Mouse (Mus musculus): ENCODE data around the gene Zfp384.

Zfp384 gene

GRCm38 (mm10) chr6:125009129-125009180 is at the start of gene Zfp384:
Gene Zfp384 (plus strand): TSS chr6:125009145.
- DNase-seq (ENCODE audit: low spot score in 2 of 2) = no peak

DNA sequence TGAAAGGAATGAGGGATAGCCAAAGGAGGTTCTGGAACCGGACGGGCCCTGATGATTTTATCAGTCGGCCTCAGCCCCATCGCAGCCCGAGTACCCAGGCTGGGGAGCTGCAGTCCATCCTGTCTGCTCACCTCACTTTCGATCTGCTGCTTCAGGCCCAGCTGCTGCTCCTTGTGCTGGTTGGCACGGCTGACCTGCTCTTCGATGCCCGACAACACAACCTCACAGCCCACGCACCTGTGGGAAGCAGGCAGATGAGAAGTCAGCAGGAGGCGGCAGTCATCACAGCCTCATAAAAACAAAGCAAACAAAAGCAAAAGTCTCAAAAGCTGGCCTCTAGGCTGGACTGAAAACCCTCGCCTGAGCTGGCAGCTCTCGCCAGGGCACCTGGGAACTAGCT is 49.0 kb upstream of the Zfp384 start:
- DNase-seq (ENCODE audit: low spot score in 2 of 2) = no peak

- DNase-seq (ENCODE audit: low spot score in 2 of 2) = no peak
Measured at GRCm38 (mm10) chr6:124961021-124961420, 47.9 kb upstream of the Zfp384 start.

- DNase-seq (ENCODE audit: low spot score in 2 of 2) = no peak
Measured at GRCm38 (mm10) chr6:124964638-124965037, 44.3 kb upstream of the Zfp384 start.

- peak; percentile 96 to 98 for DNase-seq (ENCODE audit: low spot score in 2 of 2)
Measured at GRCm38 (mm10) chr6:124965088-124965719, 43.7 kb upstream of the Zfp384 start, which contains the start of gene Cops7a. Gene Cops7a (minus strand): TSS chr6:124965538.

DNA sequence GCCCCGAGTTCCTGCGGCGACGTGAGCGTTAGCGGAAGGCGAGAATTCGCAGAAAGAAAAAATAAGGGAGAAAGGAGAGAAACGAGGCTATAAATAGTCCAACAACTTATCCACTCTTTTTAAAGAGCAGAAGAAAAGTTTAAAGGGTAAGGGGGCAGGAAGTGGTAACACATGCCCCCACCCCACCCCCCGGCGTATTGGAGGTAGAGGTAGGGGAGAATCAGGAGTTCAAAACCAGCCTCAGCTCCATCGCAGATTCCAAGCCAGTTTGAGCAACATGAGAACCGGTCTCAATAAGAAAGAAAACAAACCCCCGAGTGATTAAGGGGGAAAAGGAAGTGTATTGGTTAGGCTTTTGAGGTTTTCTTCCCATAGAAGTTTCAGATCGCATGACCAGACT is 43.2 kb upstream of the Zfp384 start:
- no peak for DNase-seq (ENCODE audit: low spot score in 2 of 2)

- peak in 1 of 2 experiments; percentile 18 for DNase-seq (ENCODE audit: low spot score in 2 of 2)
Measured at GRCm38 (mm10) chr6:124966466-124967118, 42.4 kb upstream of the Zfp384 start.

DNA sequence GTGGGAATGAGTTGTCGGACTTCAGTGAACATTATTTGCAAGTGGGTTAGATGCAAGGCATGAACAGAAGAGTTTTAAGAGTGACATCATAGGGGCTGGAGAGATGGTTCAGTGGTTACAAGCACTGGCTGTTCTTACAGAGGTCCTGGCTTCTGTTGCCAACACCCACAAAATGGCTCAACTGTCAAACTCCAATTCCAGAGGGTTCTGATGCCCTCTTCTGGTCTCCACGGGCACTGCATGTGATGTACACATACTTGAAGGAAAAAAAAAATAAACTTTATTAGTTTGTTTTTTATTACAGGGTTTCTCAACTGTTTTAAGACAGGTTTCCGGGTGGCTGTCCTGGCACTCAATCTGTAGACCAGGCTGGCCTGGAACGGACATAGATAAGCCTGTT is 41.2 kb upstream of the Zfp384 start:
- peak; percentile 43 to 75 for DNase-seq (ENCODE audit: low spot score in 2 of 2)

DNA sequence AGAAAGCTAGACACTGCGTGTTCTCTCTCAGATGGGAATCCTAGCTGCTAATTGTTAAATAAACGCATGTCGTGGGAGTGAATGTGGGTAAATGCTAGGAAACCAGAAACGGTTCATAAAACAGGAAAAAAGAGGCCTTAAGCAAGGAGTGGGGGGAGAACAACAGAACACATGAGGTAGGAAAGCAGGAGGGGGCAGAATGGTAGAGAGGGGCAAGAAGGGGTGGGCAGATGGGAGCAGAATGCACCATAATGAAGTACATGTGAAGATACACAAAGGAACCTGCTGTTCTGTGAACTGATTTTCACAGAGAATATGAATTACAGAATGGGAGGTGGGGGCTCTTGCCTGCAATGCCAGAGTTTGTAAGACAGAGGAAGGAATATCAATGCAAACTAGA is 16.7 kb upstream of the Zfp384 start:
- no peak for DNase-seq (ENCODE audit: low spot score in 2 of 2)

DNA sequence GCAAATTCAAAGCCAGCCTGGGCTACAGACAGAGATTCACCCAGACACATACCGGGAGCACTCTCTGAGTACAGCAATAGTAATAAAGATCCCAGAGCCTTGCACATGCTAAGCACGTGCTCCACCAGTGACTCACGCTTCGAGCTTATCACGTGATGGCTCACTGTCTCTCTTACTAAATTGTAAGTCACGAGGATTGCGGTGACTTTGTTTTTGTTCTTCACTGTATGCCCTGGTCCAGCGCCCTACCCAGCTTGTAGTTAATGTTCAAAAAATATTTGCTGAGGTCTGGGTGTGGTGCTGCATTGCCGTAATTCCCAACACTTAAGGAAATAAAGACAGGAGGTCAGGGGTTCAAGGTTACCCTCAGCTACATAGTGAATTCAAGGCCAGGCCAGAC is 15.6 kb upstream of the Zfp384 start:
- DNase-seq (ENCODE audit: low spot score in 2 of 2) = no peak

DNA sequence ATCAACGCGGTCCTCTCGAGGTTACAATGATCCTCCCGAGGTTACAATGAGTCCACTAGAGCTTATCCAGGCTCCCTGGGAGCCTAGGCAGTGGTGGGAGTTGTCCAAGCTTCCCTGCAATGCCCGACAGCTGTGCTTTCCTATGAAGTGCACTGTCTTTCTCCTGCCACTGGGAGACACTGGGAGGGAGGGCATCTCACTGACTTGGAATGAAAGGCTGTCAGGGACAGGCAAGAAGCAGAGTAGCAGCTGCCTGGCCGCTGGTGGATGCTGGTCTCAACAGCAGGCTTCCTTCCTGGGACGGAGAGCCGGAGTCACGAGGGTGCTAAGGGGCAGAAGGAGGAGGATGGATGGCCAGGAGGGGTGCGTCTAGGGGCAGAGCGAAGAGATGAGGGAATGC is 15.1 kb upstream of the Zfp384 start:
- no peak for DNase-seq (ENCODE audit: low spot score in 2 of 2)

- no peak for DNase-seq (ENCODE audit: low spot score in 2 of 2)
Measured at GRCm38 (mm10) chr6:124995246-124995645, 13.7 kb upstream of the Zfp384 start.

DNA sequence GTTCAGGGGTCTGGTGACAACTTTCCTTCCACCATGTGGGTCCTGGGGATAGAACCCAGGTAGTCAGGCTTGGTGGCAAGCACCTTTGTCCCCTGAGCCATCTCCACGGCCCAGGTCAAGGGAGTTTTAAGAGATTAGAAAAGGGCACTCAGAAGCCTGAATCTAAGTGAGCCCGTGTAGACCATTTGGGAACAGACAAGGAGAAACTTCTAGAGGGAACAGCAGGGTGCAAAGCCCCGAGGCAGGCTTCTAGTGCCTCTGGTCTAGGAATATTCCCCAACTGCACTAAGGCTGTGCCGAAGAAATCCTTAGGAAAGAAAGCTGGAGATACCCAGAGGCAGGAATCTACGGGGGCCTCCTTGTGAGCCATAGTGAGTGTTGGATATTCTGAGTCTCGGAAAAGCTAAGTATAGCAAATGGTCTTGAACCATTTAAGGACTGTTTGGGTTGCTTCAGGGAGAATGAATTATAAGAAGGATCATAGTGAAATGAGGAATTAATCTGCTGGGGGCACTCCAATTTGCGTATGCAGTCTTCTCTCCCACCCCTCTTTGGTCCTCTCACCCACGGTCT is 13.0 kb upstream of the Zfp384 start:
- no peak for DNase-seq (ENCODE audit: low spot score in 2 of 2)

DNA sequence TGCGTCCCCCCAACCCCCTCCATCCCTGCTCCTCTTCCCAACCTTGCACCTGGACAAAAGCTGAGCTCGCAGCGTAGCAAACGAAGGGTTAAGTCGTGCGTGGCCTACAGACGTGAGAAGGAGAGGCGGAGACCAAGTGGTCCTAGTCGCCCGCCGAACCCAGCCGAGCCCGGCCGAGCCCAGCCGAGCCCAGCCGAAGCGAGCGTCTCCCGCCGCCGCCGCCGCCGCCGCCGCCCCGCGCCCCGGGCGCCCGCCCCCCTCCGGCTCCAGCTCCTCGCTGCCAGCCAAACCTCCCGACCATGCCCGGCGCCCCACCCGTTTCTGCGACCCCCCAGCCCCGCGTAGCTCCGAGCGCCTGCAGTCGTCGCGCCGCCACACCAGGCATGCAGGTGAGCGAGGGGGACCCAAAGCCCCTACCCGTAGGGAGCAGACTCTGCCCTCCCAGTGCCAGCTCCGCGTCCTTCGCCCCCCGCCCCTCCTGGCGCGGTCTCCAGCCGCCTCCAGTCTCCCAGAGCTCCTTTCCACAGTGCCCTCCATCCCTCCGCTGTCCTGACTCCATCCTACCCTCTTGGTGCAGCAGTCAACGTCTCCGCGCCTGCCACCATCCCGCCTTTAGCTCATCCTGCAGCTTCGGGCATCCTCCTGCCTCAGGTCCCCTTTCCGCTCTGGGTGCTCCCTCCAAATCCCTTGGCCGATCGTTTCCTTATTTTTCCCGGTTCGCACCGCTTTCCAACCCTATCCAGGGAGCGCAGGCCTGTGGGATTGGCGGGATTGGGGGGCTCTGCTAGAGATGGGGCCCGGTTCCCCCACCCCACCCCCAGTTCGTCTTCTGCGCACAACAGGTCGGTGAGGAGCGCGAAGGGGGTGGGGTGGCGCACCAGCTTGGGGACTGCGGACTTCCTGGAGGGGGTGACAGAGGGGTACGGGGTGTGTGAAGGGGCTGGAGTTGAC is 12.1 kb upstream of the Zfp384 start, which contains the start of gene Pianp:
Gene Pianp, plus strand, starts transcription at position 144 of the 951 bp plus-strand sequence.
- peak; percentile 72 to 91 for DNase-seq (ENCODE audit: low spot score in 2 of 2)

GRCm38 (mm10) chr6:124998066-124998465 is 10.9 kb upstream of the Zfp384 start:
- no peak for DNase-seq (ENCODE audit: low spot score in 2 of 2)

DNA sequence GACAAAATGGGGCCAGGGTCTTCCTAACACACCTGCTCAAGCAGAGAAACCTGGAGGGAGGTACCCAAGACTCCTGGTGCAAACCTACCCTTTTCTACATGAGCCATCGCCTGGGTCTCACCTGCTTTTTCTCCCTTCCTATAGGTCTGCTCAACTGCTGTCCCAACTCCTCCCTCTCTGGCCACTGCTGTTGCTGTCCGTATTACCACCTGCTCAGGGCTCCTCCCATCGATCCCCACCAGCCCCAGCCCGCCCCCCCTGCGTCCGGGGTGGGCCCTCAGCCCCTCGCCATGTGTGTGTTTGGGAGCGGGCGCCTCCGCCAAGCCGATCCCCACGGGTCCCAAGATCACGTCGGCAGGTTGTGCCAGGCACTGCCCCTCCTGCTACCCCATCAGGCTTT is 9.9 kb upstream of the Zfp384 start:
- no peak for DNase-seq (ENCODE audit: low spot score in 2 of 2)

- no peak for DNase-seq (ENCODE audit: low spot score in 2 of 2)
Measured at GRCm38 (mm10) chr6:124999546-124999945, 9.4 kb upstream of the Zfp384 start.

DNA sequence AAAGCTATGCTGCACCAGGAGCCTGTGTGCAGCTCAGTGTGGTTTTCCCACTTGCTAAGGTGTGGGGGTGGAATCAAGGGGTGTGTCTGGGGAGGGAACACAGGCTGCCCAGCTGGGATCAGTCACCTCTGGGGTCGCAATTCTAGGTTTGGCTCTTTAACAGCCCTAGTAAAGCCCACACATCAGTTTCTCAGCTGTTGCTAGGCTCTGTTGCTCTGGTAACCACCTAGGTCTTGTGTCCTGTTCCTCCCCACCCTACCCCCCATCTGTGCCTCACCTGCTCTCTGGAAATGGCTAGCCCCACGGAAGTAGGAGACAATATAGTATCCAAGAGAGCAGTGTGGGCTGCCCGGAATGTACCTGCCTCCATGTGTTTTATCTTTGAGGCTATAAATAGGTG is 5.2 kb upstream of the Zfp384 start:
- no peak for DNase-seq (ENCODE audit: low spot score in 2 of 2)

- no peak for DNase-seq (ENCODE audit: low spot score in 2 of 2)
Measured at GRCm38 (mm10) chr6:125005086-125005485, 3.9 kb upstream of the Zfp384 start.

- no peak for DNase-seq (ENCODE audit: low spot score in 2 of 2)
Measured at GRCm38 (mm10) chr6:125008060-125008459, 885 bp upstream of the Zfp384 start.

- DNase-seq (ENCODE audit: low spot score in 2 of 2) = peak; percentile 92 to 94
Measured at GRCm38 (mm10) chr6:125008586-125009128, 288 bp upstream of the Zfp384 start.

All from spleen, postnatal 4 days (tissue).